In the genomic region with DNA sequence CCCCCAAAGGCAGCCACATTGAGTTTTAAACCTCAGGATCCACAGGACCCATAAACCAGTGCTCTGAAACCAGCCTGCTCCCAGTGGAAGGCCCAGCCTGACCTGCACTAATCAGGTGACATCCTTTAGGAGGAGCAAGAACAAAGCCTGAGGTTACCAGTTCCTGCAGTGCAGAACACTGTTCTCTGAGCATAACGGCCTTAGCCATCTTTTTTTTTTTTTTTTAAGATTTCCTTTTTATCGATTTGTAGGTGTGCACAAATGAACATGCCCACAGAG, we compare ENCODE assay signal across 7 mouse cellular contexts. TPM values are rescaled to one million over a fixed set of nuclear protein-coding genes. Genes with fewer than 3 reads are reported as not detected.
DNase-seq lines count a peak whose midpoint lies in the region; ATAC-seq and TF ChIP-seq lines count a peak whose summit lies in the region.

No protein-coding gene starts in this region.

- DNase-seq in thymus, adult 2 months: peak; percentile 29
- DNase-seq in thymus, adult 18-20 months: no peak
- DNase-seq in forebrain, embryonic 14.5 days (ENCODE audit: low spot score): no peak
- DNase-seq in right cerebral cortex, postnatal 4 days: no peak
- no peak for DNase-seq in gastrocnemius, adult 8-10 months (ENCODE audit: low spot score in 2 of 2)
- DNase-seq in right cerebral cortex, postnatal 25 days: no peak

- no peak overlapping the region for H3K27ac ChIP-seq in thymus, adult 2 months (ENCODE audit: control insufficient read depth, insufficient read depth, low read length)
- H3K27ac ChIP-seq in forebrain, embryonic 14.5 days (ENCODE audit: low read depth, low read length): peak overlapping the region; percentile 89
- peak overlapping the region; percentile 76; the same call in 1 of the 2 replicates for H3K27ac ChIP-seq in liver, embryonic 12.5 days

- H3K9ac ChIP-seq in forebrain, embryonic 14.5 days (ENCODE audit: low read length): peak overlapping the region; percentile 80
- H3K9ac ChIP-seq in liver, embryonic 12.5 days: peak overlapping the region; percentile 80; the same call in 1 of the 2 replicates

- no peaks in the 10 kb centered on the region for H3K9me3 ChIP-seq in forebrain, embryonic 14.5 days (replicated peaks; ENCODE audit: control insufficient read depth, low read length)
- no peaks in the 10 kb centered on the region for H3K9me3 ChIP-seq in liver, embryonic 12.5 days (replicated peaks)

- peak overlapping the region; percentile 83 for H3K4me3 ChIP-seq in thymus, adult 2 months (ENCODE audit: control insufficient read depth, insufficient read depth, low read length)
- H3K4me3 ChIP-seq in forebrain, embryonic 14.5 days (ENCODE audit: low read depth, low read length): peak overlapping the region; percentile 35
- peak overlapping the region; percentile 65 for H3K4me3 ChIP-seq in liver, embryonic 12.5 days

- H3K4me1 ChIP-seq in thymus, adult 2 months (replicated peaks; ENCODE audit: control insufficient read depth, insufficient read depth, low read length): peaks cover 13% of the 10 kb centered on the region
- peaks cover 17% of the 10 kb centered on the region for H3K4me1 ChIP-seq in forebrain, embryonic 14.5 days (ENCODE audit: control insufficient read depth, insufficient read depth, low read length)
- H3K4me1 ChIP-seq in liver, embryonic 12.5 days: peaks cover 33% of the 10 kb centered on the region

- TF ChIP-seq CTCF in thymus, adult 2 months (IDR thresholded peaks at IDR 0.05; ENCODE audit: borderline replicate concordance, control insufficient read depth, extremely low read depth, insufficient read depth, low read length, poor library complexity): no peak

- ATAC-seq in forebrain, embryonic 14.5 days: no peak
- no peak for ATAC-seq in liver, embryonic 12.5 days

- 2% methylated on average over 2 of the region's 2 CpGs for WGBS in thymus, adult 2 months
- WGBS in forebrain, embryonic 14.5 days: 56% methylated on average over 2 of the region's 2 CpGs
- WGBS in liver, embryonic 12.5 days (ENCODE audit: insufficient replicate concordance): 51% methylated on average over 2 of the region's 2 CpGs

- no peak for TF ChIP-seq POLR2A in thymus, adult 2 months (IDR thresholded peaks at IDR 0.05; ENCODE audit: control insufficient read depth, extremely low read depth, insufficient read depth, low read length, poor library complexity)

- no peaks in the 10 kb centered on the region for H3K27me3 ChIP-seq in thymus, adult 2 months (ENCODE audit: control insufficient read depth, insufficient read depth, low read length)
- no peaks in the 10 kb centered on the region for H3K27me3 ChIP-seq in forebrain, embryonic 14.5 days (replicated peaks; ENCODE audit: control insufficient read depth, insufficient read depth, low read length)
- H3K27me3 ChIP-seq in liver, embryonic 12.5 days (replicated peaks): no peaks in the 10 kb centered on the region

- H3K36me3 ChIP-seq in thymus, adult 2 months (ENCODE audit: control insufficient read depth, insufficient read depth, low read length): no peaks in the 10 kb centered on the region
- no peaks in the 10 kb centered on the region for H3K36me3 ChIP-seq in forebrain, embryonic 14.5 days (ENCODE audit: control insufficient read depth, insufficient read depth, low read length)
- no peaks in the 10 kb centered on the region for H3K36me3 ChIP-seq in liver, embryonic 12.5 days

- H3K4me2 ChIP-seq in forebrain, embryonic 14.5 days (ENCODE audit: low read length): peak overlapping the region; percentile 79
- peak overlapping the region; percentile 86 for H3K4me2 ChIP-seq in liver, embryonic 12.5 days

RNA-seq across cellular contexts. Expression of a gene that starts 0.7 kb away (rescaled TPM):
- 874 and 1,056 TPM in 2 replicates for polyA plus RNA-seq in thymus, adult 2 months (2012; rRNA removed)
- polyA plus RNA-seq in forebrain, embryonic 14.5 days (2014; fragmentation: Nextera tagmentation; extraction: Ambion mirVana): 226 and 339 TPM in 2 replicates
- polyA plus RNA-seq in liver, embryonic 12.5 days (2016; fragmentation: Nextera tagmentation; extraction: Ambion mirVana): 334 and 339 TPM in 2 replicates
- 100 to 1,000 TPM; 152 to 180 (median 170) TPM for total RNA-seq in gastrocnemius, adult 8-10 months (2022)

RNA-seq across cellular contexts. Expression of a gene that starts 5.1 kb away (rescaled TPM):
- 2.3 and 4.0 TPM in 2 replicates for polyA plus RNA-seq in thymus, adult 2 months (2012; rRNA removed)
- 36.9 and 44.2 TPM in 2 replicates for polyA plus RNA-seq in forebrain, embryonic 14.5 days (2014; fragmentation: Nextera tagmentation; extraction: Ambion mirVana)
- 2.9 and 3.6 TPM in 2 replicates for polyA plus RNA-seq in liver, embryonic 12.5 days (2016; fragmentation: Nextera tagmentation; extraction: Ambion mirVana)
- total RNA-seq in gastrocnemius, adult 8-10 months (2022): not detected

RNA-seq across cellular contexts. Expression of a gene that starts 19.6 kb away (rescaled TPM):
- polyA plus RNA-seq in thymus, adult 2 months (2012; rRNA removed): 32.0 and 33.6 TPM in 2 replicates
- 129 and 143 TPM in 2 replicates for polyA plus RNA-seq in forebrain, embryonic 14.5 days (2014; fragmentation: Nextera tagmentation; extraction: Ambion mirVana)
- polyA plus RNA-seq in liver, embryonic 12.5 days (2016; fragmentation: Nextera tagmentation; extraction: Ambion mirVana): 22.4 and 22.6 TPM in 2 replicates
- total RNA-seq in gastrocnemius, adult 8-10 months (2022): 10 to 100 TPM; 48.7 to 63.8 (median 54.3) TPM

RNA-seq across cellular contexts. Expression of a gene that starts 37.9 kb away (rescaled TPM):
- polyA plus RNA-seq in thymus, adult 2 months (2012; rRNA removed): 639 and 815 TPM in 2 replicates
- polyA plus RNA-seq in forebrain, embryonic 14.5 days (2014; fragmentation: Nextera tagmentation; extraction: Ambion mirVana): 1,202 and 1,508 TPM in 2 replicates
- polyA plus RNA-seq in liver, embryonic 12.5 days (2016; fragmentation: Nextera tagmentation; extraction: Ambion mirVana): 588 and 602 TPM in 2 replicates
- 100 to 1,000 TPM; 403 to 511 (median 426) TPM for total RNA-seq in gastrocnemius, adult 8-10 months (2022)

RNA-seq across cellular contexts. Expression of a gene that starts 44.8 kb away (rescaled TPM):
- 1.6 and 2.8 TPM in 2 replicates for polyA plus RNA-seq in thymus, adult 2 months (2012; rRNA removed)
- polyA plus RNA-seq in forebrain, embryonic 14.5 days (2014; fragmentation: Nextera tagmentation; extraction: Ambion mirVana): not detected in 2 replicates
- not detected in 2 replicates for polyA plus RNA-seq in liver, embryonic 12.5 days (2016; fragmentation: Nextera tagmentation; extraction: Ambion mirVana)
- total RNA-seq in gastrocnemius, adult 8-10 months (2022): not detected
